Mouse (Mus musculus) embryo, embryonic 11.5 days (tissue): ENCODE data around the gene C2cd2l.
"Not testable (repeated sequence)": the region's sequence is repeated elsewhere in the genome, so short reads cannot be mapped to it uniquely, and the experiment has no call there.

Source experiments
- DNase-seq: peaks from one replicate; pipeline ENCODE4 v3.0.0-alpha.2; 2012; ENCODE audit warnings: low read depth, low spot score

Gene C2cd2l

GRCm38 (mm10) chr9:44319887-44320798 is at the start of gene C2cd2l:
TSS of gene C2cd2l (minus strand) at chr9:44320285.
- peak; percentile 92 for DNase-seq

- DNase-seq, result no peak
Observed at GRCm38 (mm10) chr9:44364480-44364879, 44.4 kb upstream of the C2cd2l start.

GRCm38 (mm10) chr9:44361931-44362330 is 41.8 kb upstream of the C2cd2l start:
- not testable (repeated sequence) for DNase-seq

GRCm38 (mm10) chr9:44361190-44361917 is 41.3 kb upstream of the C2cd2l start, which contains the start of gene Vps11:
TSS of gene Vps11 (minus strand) at chr9:44361670.
- DNase-seq, result peak; percentile 95

- DNase-seq, result no peak
Observed at GRCm38 (mm10) chr9:44357207-44357606, 37.1 kb upstream of the C2cd2l start.

GRCm38 (mm10) chr9:44353142-44353541 is 33.1 kb upstream of the C2cd2l start:
- no peak for DNase-seq

GRCm38 (mm10) chr9:44352337-44352736 is 32.3 kb upstream of the C2cd2l start:
- no peak for DNase-seq

GRCm38 (mm10) chr9:44351396-44351795 is 31.3 kb upstream of the C2cd2l start:
- DNase-seq, result no peak

- DNase-seq, result no peak
Observed at GRCm38 (mm10) chr9:44348546-44348945, 28.5 kb upstream of the C2cd2l start.

- DNase-seq, result no peak
Observed at GRCm38 (mm10) chr9:44347621-44348020, 27.5 kb upstream of the C2cd2l start.

GRCm38 (mm10) chr9:44347166-44347565 is 27.1 kb upstream of the C2cd2l start:
- DNase-seq, result no peak

GRCm38 (mm10) chr9:44345570-44346433 is 25.7 kb upstream of the C2cd2l start:
- DNase-seq, result no peak

GRCm38 (mm10) chr9:44343781-44344421 is 23.8 kb upstream of the C2cd2l start, which contains the start of gene Hmbs:
TSS of gene Hmbs (minus strand) at chr9:44344228.
- peak; percentile 83 for DNase-seq

- no peak for DNase-seq
Observed at GRCm38 (mm10) chr9:44343290-44343689, 23.2 kb upstream of the C2cd2l start.

- no peak for DNase-seq
Observed at GRCm38 (mm10) chr9:44342605-44343004, 22.5 kb upstream of the C2cd2l start.

GRCm38 (mm10) chr9:44342173-44342572 is 22.1 kb upstream of the C2cd2l start:
- no peak for DNase-seq

- no peak for DNase-seq
Observed at GRCm38 (mm10) chr9:44341487-44341886, 21.4 kb upstream of the C2cd2l start.

GRCm38 (mm10) chr9:44338574-44338973 is 18.5 kb upstream of the C2cd2l start:
- no peak for DNase-seq

GRCm38 (mm10) chr9:44337436-44338169 is 17.5 kb upstream of the C2cd2l start:
- no peak for DNase-seq

- DNase-seq, result no peak
Observed at GRCm38 (mm10) chr9:44336964-44337363, 16.9 kb upstream of the C2cd2l start.
